Mouse (Mus musculus) ovary, postnatal 36 days (tissue): ENCODE results near the gene Mfsd2a.

ENCODE experiments used
- DNase-seq: peaks from one replicate; pipeline ENCODE4 v3.0.0; 2022; ENCODE audit warnings: low spot score, mixed read lengths

Mfsd2a gene

DNA sequence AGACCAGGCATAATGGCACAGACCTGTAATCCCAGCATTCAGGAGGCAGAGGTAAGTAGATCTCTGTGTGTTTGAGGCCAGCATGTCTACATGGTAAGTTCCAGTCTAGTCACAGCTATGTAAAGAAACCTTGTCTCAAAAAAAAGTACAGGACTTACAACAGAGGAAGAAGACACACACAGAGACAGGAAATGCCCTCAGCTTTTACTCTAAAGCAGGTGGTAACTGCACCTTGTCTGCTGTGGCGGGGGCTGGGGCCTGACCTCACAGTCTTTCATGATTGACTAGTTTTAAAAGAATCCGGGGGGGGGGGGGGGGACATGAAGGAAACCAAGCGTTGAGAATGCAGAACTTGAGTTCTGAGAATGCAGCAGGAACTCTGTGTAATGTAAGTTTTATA is 27.1 kb downstream of the Mfsd2a start:
- DNase-seq = no peak

DNA sequence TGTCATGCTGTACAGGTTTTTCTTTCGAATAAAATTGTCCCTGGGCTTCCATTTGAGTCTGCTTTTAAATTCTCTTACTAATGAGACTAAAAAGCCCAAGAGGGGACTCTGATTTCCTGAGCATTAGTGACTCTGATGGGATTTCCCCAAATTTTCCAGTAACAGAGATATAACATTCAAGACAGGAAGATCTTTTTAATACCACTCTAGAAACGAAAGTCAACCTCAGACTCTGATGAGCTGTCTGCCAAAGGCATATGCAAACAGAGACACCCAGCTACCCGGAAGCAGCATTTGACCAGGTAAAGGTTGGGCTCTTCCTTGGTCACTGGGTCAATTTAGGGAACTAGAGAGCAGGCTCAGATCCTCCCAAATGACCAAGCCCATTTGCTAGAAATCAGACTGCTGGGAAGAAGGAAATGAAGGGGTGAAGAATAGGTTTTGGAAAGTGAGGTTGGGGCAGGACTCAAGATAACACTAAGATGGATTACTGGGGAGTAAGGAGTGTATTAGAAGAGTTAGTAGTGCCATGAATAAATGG is 27.9 kb downstream of the Mfsd2a start:
- DNase-seq = no peak

DNA sequence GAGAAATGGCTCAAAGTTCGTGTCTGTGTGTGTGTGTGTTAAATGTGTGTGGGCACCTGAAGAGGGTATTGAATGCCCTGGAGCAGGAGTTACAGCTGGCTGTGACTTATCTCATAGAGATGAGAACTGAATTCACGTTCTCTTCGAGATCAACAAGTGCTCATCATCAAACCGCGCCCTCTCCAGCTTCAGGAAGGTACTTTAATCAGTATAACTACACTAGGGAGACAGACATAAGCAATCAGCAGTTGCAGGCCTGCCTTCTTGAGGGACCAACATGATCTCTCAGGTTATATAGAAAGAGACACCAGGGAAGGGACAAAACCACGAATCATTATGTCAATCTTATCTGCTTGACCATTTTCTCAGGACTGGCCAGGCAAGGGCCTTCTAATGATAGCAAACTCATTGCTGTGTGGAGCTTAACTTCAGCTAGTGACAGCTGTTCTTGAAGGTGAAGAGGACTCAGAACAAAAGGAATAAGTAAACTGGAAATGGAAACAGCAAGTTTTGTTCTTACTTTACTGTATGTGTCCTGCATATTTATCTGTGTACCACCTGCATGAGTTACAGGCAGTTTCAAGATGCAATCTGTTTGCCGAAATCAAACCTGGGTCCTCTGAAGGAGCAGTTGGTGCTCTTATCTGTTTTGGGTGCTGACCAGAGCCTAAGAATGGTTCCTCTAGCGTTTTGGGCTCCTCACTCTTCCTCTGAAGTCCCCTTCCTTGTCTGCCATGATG is 28.6 kb downstream of the Mfsd2a start:
- DNase-seq = no peak

DNA sequence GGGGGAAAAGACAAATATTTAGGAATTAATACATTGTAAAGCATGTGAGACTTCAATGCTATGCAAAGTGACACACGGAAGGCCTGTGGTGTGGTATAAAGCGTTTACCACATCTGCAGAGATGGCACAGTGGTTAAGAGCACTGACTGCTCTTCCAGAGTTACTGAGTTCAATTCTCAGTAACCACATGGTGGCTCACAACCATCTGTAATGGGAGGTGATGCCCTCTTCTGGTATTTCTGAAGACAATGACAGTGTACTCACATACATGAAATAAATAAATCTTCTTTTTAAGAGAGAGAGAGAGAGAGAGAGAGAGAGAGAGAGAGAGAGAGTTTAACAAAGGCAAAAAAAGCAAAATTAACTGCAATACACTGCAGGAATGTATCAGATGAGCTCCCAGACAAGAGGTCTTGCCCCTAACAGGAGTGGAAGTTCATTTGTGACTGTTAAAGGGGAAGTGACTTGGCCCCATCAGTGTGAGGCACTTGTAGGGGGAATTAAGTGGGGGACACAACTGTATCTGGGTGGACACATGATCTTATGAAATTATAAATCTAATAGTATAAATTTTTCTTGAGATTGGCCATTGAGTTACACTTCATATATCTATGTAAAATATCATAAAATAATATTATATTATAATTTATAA is 29.9 kb downstream of the Mfsd2a start:
- no peak for DNase-seq

DNA sequence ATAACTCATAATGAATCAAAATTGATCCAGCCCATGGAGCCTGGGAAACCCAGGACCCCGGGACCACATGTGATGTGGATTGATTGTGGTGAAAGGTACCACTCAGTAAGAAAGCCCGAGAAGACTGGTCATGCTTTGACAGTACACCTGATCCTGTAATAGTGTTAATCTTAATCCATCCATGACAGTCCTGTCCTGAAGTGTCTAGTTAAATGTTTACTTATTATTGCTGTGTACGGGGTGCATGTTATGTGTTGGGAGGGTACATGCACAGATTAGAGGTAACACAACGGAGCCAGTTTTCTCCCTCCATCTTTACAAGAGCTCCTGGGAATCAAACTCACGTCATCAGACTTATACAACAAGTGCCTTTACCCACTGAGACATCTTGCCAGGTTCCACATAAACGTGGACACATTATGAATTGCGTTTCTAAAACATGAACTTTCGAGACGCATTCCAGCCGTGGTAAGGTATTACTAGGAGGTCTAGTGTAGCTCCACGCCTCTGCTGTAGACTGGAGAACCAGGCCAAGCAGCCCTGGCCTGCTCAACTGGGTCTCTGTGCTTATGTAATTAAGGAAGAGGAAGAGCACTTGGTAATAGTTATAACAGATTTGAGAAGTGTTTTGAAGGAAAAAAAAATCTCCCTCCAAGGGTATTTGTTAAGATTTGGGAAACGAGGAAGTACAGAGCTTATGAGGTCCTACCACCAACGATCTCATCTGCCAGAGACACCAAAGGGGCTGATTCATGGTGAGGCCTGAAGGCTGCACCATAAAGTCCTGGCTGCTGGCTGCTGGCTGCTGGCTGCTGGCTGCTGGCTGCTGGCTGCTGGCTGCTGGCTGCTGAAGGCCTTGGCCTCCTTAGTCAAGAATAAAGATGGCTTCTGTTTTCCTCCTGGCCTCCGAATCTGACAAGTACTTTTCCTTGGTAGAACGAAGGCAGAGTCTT is 37.3 kb downstream of the Mfsd2a start:
- no peak for DNase-seq

DNA sequence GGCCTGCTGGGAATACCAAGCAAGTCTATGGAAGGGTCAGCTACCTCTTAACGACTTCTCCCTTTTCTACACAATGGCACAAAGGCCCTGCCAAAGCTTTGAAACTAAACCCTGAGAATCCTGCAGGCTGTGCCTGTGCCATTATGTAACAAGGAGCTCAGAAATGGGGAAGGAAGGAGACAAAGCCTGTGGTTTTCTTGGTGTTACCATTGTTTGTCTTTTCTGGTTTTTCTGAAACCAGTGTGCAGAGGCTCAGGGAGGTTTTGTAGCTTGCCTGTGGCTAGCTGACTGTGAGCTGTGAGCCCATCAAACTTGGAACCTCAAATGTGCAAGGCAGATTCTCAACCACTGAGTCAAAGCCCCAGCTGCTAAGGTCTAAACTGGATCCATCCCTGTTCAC is 38.1 kb downstream of the Mfsd2a start:
- no peak for DNase-seq

DNA sequence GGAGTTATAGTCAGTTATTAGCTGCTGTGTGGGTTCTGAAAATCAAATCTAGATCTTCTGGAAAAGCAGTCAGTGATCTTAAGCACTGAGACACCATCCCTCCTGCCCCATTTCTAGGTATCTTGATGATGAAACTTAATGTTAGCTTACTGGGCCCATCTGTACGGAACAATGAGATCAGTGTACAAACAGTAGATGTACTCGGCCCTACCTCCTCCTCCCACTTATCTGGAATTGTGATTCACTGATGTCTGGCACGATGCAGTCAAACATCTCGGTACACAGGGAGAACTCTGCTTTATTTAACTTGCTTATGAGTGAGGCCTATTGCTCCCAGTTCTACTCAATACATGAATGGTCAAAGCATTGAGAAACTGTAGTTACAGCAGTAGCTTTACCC is 45.0 kb downstream of the Mfsd2a start:
- DNase-seq = no peak

DNA sequence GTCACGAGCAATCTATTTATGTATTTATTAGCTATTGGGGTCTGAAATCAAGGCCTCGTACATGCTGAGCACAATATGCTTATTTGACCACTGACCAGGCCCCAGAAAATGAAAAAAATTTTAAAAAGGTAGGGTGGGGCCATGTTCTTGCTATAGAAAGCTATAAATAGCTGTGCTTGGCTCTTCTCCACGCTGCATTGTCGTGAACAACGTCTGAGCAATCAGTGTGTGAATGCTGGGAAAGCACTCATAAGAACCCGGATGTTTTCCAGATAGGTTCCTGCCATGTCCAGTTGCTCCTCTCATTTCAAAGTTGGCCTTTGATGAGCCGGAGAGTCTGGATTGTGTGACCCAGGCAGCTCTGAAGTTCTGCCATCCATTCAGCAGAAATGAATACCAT is 46.8 kb downstream of the Mfsd2a start:
- DNase-seq = no peak

DNA sequence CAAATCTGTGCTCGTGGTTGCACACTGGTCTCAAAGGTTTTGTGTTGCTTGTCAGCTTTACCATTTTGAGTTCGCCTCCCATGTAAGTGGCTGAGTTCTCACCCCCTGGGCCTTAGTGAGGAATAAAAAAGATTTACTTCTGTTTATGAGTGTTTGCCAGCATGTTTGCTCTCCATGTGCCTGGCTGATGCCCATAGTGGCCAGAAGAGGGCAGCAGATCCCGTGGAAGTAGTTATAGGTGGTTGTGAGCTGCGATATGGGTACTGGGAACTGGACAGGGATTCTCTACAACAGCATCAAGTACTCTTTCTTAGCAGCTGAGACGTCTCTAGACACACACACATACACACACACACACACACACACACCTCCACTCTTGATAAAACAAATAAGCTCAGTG is 48.4 kb downstream of the Mfsd2a start:
- no peak for DNase-seq

DNA sequence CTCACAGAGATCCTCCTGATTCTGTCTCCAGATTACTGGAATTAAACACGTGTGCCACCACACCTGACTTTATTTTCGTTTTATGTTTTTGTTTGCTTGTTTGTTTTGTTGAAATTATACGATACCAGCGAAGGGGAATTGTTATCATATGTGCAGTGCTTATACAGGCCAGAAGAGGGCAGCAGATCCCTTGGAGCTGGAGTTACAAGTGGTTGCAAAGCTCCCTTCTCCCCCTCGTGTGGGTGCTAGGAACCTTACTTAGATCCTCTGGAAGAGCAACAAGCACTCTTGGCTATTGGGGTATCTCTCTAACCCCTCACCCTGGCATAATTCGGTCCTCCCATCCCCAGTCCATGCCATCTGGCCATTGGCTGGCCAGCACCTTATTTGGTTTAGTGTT is 50.4 kb downstream of the Mfsd2a start:
- DNase-seq = no peak

DNA sequence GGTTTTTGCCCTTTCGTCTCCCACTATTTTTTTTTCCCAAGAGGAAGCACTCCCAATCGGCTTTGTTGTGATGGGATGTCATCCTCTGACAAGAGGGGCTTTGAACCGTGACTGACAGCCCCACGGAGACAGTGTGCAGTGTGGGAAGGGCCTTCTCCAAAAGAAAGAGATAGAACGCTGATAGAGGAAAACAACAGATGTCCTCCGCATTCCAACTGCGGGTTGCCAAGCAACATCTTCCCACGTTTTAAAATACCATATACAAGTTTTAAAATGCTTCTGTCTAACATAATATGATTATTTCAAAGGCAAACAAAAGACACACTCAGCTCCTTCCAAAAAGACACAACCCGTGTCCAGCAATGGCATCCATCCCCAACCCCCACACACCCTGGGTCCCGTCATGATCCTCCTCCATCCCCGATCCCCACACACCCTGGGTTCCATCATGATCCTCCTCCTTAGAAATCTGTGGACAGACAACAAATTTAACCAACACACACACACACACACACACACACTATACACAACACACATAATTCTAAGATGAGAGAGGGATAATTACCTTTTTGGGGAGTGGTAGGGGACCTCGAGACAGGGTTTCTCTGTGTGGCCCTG is 51.3 kb downstream of the Mfsd2a start:
- DNase-seq = no peak

DNA sequence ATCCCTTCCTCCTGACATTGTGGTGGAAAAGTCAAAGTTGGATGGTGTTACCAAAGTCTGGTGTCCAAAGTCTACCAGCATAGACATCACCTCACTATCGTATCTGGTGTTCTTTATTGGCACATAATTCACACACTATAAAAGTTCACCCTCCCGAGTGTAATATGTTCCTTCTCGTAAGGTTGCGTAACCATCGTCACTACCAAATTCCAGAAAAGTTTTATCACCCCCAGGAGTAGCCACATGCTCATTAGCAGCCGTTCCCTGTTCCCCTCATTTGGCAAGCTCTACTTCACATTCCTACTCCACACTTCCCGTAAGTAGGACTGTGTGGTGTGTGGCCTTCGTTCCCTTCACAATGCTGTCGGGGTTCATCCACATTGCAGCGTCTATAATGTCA is 55.6 kb downstream of the Mfsd2a start:
- no peak for DNase-seq

DNA sequence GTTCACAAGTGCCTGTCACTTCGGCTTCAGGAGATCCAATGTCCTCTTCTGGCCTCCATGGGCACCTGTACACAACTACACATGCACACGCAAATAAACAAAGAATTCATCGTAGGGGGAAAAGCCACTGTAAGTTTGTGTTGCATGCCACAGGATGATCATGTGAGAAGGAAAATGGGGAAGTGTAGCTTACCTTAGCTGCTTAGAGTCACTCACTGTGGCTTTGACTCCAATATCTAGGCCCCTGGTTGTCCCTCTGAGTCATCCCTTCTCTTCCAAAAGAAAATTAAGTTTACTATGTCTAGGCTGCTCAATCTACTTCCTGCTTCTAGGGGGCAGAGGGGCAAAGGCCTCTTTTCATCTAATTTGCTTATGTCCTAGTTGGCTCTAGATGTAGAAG is 57.3 kb downstream of the Mfsd2a start:
- no peak for DNase-seq

DNA sequence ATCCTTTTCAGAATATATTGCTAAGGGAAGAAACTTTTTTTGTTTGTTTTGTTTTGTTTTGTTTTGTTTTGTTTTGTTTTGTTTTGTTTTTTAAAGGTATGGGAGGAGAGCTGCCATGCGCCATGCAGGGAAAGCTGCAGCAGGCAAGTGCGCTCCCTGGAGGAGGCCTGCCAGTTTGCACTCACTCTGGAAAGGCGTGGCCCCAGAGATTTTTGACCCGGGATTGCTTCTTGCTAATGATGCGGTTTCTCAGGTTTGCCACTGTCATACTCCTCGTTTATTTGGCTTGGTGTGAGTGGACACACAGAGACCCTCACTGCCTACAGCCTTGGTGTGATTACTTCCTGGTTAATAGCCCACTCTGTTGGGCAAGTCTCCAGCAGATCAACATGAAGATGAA is 58.8 kb downstream of the Mfsd2a start:
- no peak for DNase-seq

DNA sequence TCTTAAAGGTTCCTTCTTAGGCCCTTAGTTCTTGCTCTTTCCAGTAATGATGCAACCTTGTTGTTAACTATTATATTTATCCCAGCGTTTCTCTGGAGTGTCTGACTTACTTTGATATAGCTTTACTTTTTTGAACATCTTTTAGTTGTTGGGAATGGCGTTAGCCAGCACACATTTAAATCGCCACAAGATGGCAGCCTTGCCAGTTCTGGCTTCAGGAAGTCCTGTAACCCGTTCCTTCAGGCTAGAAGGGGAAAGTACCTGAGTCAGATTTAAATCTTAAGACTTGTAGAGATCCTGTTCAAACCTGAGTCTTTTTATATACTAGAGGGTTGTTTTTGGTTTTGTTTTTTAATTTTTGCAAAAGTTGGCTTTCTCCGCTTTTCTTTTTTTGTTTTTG is 62.7 kb downstream of the Mfsd2a start:
- peak; percentile 57 for DNase-seq

DNA sequence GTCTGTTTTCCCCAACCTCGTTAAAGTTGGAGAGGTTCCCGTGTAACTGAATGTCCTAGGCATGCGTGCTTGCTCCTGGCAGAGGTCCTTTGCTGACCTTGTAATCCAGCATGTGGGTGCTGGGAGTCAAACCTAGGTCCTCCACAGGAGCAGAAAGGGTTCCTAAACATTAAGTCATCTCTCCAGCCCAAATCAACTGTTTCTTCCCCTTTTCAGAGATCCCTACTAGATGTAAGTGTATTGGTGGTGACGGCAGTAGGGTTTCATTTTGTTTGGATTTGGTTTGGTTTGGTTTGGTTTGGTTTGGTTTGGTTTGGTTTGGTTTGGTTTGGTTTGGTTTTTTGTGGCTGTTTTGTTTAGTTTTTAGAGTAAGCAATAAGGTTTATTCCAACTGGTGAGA is 63.2 kb downstream of the Mfsd2a start:
- no peak for DNase-seq
